Mouse (Mus musculus) thymus, postnatal 10 days (tissue): Measurements from ENCODE around the gene Ccdc81.
A peak's percentile ranks its signal among the peaks of the same experiment; 100 is the strongest.

Experiments used
- DNase-seq, 2 experiments: peaks; one replicate each; pipeline ENCODE4 v3.0.0; 2021; ENCODE audit warnings: low spot score in 2 of 2

Gene Ccdc81

DNA sequence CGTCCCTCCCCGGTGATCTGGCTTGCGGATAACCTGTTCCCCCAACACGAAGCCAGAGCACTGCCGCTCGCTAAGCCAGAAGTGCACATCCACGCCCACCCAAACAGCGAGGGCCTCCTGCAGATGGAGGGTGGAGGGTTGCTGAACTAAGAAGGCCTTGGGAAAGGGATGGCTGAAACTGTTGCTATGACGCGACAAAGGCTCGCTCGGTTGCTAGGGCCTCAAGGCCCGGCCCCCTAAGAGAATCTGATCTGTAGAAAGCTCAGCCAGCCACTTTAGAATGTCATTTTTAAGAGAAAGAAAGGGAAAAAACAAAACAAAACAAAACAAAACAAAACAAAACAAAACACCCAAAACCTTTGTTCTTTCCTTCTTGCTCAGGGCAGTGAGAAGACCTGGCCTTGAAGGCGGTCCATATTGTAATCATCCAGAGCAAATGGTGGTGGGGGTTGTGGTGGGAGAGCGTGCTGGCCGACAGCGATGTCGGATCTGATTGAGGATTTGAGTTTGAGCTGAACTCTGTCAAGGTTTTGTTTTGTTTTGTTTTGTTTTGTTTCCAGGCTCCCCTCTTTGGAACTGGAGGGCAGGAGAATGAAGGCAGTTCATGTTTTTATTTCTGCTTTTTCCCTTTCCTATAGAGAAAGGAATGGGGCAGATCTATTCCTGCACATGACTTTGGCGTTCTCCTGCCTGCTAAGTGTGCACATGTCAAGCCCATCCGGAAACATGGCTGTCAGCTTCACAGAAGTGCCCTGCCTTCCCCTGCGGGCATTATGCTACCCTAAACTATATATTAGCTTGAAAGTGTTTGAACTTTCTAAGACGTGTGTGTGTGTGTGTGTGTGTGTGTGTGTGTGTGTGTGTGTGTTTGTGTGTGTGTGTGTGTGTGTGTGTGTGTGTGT, at the start of gene Ccdc81:
Gene Ccdc81, minus strand, starts transcription at position 188 of the 902 bp plus-strand sequence.
- DNase-seq, result no peak

DNA sequence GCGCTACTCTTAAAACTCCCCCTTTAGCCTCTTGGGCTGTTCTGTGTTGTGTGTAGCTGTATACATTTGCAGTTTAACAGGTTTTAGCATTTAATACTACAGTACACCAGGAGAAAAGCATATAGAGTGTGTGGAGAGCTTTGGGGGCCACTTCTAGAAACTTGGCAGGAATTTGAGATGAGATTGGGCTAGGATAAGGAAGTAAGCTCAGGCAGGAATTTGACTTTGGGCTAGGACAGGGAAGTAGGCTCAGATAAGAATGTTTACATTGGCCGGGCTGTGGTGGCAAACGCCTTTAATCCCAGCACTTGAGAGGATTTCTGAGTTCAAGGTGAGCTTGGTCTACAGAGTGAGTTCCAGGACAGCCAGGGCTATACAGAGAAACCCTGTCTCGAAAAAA, 46.0 kb upstream of the Ccdc81 start:
- no peak for DNase-seq

DNA sequence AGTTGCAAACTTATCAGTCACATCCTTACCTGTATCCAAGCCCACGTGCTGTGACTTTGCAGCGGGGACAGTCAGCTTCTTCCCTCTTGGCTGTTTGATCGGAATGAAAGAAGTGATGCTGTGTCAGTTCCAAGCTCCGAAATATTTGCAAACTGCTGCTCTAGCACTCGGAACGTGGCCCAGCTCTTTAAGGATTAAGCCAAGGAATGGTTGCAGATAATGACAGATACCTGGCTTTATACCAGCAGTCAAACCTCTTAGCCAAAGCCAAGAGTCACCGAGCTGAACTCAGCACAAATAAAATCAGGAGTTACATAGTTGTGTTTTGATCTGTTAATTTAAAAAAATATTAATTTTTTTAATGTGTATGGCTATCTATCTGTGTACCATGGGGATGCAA, 44.6 kb upstream of the Ccdc81 start:
- no peak for DNase-seq

DNA sequence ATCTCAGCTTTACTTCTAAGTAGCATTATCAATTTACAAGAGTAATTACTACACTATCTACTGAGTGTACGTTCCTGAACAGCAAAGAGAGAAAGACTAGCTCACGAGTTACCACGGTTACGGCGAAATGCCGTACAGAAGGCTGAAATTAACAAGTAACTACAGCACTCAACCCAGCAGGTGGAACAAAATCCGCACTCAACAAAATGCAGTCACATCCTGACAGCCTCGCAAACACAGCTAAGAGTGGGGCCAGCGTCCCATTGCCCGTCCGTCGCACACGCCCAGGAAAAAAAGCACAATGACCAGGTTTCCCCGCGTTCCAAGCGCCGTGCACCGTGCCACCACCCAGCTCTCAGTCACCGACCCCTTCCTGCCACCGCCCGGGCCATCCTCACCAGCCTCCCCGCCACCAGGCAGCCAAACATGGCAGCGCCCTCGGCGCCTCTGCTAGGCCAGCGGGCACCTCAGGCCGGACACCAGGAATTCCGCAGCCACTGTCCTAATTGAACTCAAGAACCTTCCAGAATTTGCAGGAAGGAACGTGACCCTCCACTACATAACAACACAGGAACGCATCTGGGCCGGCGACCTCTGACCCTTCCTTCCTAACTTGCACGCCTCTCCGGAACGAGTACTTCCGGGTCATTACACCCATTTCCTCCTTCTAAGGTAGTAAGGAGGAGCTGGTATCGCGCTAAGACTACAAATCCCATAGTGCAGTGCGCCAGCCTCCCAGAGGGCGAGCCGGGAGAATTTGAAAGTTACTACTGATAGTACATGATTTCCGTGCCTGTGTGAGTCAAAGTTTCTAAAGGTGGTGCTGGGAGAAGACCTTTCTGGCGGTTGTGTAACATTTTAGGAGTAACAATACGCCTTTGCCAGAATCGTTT, 37.4 kb upstream of the Ccdc81 start, which contains the start of gene Hikeshi:
Gene Hikeshi, minus strand, starts transcription at position 634 of the 893 bp plus-strand sequence.
- peak; percentile 93 to 96 for DNase-seq

DNA sequence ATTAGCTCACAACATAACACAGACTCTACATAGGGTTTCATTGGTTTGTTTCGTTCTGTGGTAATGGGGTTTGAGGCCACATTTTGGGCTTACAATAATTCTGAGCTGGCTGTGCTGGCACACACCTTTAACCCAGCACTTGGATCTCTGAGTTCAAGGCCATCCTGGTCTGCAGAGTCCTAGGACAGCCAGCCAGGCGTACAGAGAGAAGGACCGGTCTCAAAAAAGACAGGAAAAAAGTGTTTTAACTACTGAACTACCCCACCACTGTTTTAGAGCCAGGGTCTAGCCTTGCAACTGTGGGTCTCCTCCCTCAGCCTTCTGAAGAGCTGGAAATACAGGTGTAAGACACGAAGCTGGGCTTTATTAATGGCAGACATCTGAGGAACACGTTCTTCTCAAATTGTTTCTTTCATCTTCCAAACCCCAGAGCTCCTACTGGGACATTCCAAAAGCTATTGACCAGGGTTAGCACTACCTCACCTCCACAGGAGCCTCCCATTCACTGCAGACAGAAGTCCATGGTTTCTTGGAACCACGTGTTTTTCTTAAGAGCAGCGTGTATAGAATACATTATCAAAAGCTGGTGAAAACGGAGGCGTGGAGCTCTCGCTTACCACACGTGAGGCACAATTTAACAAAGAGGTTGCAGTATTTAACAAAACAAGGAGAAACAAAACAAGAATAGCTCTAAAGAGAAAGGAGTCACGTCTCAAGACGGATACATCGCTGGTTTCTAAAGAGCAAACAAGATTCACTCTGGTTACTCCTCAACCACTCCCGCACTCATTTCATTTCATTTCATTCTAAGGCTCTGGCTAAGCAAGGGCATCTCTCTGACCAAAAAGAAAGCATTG, 36.3 kb upstream of the Ccdc81 start:
- no peak for DNase-seq

DNA sequence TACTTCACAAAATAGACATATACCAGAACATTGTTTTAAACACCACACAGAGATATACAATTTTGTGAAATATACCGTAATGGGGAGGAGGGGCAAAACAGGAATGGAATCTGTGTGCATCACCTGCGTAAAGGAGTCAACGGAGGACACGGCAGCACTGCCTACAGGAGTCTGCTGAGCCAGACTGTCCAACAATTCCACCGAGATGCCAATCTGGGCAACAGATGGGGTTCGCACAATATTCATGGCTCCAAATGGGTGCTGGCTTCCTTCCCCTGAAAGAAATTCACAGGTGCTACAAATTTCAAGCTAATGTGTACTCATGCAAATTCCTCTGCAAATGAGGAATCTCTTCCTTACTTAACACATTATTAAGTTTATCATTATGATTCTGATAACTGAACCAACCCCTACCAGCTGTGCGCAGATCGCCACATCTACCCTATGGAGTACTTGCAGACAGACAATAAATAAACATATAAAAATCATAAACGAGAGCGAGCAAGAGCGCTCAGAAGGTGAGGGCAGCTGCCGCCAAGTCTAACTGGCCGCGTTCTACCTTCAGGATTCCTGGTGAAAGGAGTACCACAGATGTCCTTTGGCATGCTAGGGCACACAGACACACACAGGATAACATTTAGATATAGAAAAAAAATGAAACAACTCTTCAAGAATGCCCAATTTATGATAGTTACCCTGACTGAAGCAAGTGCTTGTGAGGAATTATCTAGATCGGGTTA, 20.2 kb upstream of the Ccdc81 start:
- DNase-seq, result no peak

DNA sequence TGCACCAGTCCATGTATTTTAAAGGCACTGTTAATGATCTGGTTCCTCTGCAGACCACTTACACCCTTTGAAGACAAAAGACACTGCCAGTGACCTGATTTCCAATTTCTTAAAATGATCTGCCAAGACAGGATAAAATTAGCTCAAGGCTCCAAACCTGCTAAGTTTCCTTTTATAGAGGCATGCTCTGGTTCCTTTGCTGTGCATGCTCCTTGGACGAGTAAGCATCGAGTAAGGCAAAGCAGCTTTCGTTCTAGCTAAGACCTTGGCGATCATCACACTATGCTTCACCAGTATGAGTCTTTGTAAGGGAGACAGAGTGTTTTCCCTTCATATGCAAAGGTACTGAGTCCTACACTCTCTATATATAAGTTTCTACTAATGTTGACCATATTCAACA, 14.3 kb upstream of the Ccdc81 start:
- no peak for DNase-seq

DNA sequence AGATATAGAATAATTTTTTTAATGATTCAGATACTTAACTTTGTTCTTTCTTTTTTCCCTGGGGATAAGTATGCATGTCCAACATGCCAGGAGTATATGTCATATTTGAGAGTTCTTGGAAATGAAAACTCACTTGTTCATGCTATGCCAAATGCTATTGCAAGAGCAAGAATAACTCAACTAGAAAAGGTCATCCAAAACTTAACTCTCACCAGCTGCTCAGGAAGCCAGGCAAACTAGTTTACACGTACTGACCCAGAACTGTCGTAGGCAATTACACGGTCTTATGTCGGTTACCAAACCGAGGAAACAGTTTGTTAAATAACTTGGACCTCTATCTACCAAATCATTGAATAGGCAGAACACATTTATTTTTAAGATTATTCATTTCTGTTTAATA, 13.3 kb upstream of the Ccdc81 start:
- DNase-seq, result no peak

DNA sequence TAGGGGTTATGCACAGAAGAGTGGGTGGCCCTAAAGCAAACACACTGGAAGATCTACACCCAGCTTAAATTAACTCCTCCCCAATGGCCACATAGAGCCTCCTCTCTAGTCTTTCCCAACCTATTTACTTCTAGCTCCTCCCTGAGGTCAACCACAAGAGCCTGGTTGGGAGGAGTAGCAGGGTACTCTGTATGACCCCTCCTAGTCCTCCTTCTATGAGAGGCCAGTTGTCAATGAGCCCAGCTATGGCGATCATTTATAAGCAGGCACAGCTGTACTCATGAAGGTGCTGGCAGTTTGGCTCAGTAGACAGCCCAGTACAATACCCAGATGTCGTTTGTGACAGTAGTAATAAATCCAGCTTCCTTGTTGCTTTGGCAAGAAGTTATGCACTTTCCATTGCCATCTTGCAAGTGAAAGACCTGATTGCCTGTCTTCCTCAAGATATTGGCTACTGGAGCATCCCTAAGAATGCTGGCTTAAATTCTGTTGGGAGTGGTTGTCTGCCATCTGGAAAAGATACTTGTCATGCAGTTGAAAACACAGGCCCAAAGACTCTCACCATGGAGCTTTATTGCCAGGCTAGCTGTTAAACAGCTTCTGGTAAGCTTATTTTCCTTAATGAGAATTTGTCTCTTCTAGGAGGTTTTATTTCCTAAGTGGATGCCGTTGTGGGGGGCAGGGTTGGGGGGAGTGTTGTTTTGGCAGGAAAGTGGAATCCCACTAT, 10.2 kb upstream of the Ccdc81 start:
- no peak for DNase-seq

DNA sequence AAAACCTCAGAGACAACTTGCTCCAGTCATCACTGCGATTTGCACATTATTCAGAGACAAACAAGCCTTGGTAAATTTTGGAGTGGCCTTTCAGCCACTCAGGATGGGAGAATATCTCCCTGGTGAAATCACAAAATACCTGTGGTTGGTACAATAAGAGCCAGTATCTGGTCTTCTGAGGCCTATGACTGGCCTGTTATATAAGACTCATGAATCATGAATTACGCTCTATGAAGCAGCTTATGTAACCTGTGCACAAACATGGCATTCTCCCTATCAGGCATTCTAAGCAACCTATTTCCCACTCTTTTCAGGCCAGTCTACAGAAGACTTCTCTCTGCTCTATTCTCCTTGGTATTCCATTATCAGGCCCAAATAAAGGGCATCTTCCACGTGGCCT, 8.9 kb upstream of the Ccdc81 start:
- no peak for DNase-seq

DNA sequence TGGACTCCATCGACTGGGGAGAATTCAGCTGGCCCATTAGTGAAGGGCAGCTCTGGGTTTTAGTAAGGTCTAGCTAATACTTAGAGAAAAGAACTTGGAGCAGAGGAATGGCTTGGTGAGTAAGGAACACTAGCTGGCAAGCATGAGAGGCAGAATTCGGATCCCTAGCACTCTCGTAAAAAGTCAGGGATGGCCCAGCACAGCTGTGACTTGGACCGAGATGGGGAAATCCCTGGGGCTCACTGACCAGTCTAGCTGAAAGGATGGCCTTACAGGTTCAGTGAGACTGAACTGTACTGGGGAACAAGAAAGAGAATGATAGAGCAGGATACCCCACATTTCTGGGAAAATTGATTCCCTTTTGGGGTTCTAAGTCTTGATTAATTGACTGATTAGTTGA, 6.3 kb upstream of the Ccdc81 start:
- no peak for DNase-seq

DNA sequence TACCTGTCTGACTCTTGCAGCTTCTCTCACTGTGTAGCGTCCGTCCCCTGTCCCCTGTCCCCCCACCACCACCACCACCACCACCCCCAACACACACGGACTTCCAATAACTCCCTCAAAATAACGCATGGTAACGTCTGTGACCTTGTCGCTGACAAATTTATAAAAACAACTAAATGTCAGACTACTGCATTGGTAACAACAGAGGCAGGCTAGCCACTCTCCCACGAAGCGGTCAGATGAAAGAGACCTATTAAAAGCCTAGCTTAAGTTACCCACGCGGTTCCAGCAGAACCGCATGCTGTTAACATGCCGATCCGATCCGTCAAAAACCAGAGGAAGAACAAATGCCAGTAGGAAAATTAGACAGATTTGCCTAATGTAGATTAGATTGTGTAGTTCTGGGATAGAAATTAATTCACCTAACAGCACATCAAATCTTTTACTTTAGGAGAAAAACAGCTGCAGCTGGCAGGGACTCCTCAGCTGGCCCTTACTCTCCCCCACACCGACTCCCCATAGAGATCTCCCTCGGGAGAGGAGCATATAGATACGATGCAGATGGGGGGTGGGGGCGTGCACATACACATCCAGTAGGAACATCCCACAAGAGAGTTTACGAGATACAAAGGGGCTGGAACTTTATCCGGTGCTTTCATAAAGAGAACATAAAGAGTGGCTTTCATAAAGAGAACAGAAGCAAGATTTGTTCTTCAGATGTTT, 5.6 kb upstream of the Ccdc81 start:
- no peak for DNase-seq

DNA sequence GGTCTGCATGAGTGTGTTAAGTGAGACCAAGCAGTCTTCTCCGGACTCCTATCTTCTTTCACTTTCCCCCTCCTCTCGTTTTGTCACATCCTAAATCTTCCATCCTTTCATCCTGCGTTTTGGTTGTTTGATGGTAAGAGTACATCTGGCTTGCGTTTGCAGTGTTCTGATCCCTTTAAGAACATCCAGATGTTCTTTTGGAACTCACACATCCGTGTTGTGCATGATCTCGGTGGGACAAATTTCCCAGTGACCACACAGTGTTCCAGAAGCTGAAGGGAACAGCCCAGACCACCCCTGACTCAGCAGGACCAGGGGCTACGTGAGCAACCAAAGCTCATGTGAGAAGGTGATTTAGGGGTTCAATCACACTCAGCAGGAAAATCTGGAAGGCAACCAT, 5.0 kb upstream of the Ccdc81 start:
- no peak for DNase-seq

DNA sequence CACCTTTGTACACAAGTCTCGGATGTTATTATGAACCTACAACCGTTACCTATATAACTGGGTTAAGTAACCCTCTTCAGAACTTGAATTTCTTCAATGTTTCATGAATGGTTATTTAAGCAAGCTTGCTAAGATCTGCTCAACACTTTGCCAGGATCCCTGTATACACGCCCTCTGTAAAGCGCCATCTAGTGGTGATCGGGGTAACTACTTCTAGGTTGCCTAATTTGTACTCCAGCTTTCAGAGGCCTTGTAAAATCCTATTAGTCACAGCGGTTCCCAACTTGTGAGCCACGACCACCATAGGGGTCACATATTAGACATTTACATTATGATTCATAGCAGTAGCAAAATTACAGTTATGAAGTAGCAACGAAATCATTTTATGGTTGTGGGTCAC, 4.5 kb upstream of the Ccdc81 start:
- DNase-seq, result peak; percentile 25 to 68

DNA sequence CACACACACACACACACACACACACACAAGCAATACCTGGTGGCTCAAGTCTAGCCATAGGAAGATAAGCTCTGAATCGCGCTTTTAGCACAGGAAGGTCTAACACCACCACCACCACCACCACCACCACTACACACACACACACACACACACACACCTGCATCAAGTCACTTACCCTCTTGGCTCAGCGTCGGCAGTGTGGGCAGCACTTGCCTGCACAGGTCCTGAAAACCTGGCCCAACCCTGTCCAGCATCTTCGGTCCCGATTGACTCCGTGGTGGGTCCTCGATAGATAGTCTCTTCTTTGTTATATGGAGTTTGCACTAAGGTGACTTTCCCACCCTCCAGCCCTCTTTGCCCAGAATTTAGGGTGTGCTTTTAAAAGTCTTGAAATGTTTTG, 422 bp downstream of the Ccdc81 start:
- DNase-seq, result no peak

DNA sequence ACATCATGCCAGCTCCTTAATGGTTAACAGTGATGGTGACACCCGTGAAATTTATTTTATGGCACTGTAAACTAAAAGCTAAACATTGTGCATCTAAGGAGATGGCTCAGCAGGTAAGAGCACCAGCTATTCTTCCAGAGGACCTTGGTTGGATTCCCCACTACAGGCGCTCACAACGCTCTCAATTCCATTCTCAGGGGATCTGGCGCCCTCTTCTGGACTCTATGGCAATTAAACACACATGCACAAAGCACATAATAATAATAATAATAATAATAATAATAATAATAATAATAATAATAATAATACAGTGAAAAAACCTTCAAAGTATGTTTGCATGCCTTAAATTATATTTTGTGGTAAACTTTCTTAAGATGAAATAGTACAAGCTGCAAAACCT, 11.6 kb downstream of the Ccdc81 start:
- DNase-seq, result no peak

DNA sequence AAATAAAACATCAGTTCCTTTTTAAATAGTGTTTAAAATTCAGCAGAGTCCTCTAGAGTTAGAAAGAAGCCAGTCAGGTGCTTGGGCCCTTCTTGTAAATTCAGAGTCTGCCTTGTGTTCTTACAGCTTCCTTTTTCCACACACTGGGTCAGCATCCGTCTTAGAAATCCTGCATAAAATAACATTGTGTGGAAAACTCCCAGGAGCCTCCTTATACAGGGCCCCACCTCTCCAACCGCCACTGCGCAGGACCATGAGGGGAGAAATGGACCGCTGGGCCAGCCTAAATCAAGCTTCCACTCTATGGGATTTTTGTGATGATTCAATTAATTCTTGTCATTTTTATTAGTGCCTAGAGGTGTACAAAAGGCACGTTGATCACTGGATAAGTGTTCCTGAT, 12.0 kb downstream of the Ccdc81 start:
- no peak for DNase-seq

DNA sequence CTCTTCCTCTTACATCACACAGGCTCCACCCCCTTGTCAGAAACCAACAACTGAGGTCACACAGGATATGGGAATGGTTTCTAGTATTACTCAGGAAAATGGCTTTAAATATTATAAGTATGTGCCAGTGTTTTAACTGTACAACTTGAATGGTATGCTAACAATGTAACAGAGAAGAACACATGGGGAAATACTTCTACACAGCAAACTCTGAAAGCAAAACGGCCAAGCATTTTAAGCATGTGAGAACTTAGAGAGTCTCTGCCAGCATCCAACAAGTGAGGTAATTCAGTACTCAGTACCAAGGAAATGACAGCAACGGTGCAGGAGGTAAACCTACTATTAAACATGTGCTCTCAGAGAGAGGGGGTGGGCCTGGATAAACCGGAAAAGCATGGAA, 18.9 kb downstream of the Ccdc81 start:
- no peak for DNase-seq

DNA sequence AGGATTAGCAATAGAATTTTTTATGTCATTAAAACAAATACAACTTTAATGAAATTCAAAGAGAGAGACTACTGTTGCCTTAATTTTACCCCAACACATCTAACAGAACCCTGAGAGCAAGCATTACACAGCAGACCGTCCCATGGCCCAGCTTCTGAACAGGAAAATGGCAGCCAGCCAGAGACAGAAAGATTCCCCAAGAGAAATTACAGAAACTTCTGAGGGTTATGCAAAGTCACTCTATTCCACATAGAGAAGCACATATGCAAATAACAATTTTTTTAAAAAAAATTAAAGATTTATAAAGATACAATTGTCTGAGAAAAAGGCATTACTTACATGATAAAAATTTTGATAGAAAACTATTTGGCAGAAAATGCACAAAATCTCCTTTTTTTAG, 23.7 kb downstream of the Ccdc81 start:
- no peak for DNase-seq

DNA sequence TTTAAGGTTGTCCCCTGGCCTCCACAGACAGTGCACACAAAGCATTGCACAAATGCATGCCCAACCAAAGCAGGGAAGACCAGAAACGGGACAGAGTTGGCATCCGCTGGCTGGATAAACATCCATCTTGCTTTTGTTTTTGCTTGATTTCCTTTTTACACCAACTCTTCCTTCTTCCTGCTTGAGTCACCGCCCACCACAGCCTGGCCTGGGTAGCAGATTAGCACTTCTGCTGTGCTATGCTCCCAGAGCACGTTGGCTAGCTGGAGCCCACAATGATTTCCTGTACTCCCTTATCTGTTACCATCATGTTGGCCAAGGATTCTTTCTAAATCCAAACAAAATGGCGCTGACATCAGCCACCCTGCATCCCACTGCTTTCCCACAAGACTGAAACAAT, 36.2 kb downstream of the Ccdc81 start:
- no peak for DNase-seq
